Mouse (Mus musculus) C2C12 (cell line): ENCODE measurements around the gene Zgpat.

ENCODE experiments used
- CEBPB ChIP-seq: IDR thresholded peaks from one replicate; pipeline ENCODE4 v1.6.1; 2011; ENCODE audit warnings: low read depth, mild to moderate bottlenecking, control low read depth, moderate library complexity
- CTCF ChIP-seq: IDR thresholded peaks from one replicate; pipeline ENCODE4 v1.5.1; 2011; ENCODE audit not compliant: control insufficient read depth, insufficient read depth, insufficient read length
- FOSL1 ChIP-seq: IDR thresholded peaks from one replicate; pipeline ENCODE4 v1.8.0; 2011; ENCODE audit warnings: mild to moderate bottlenecking, low read length; ENCODE audit not compliant: poor library complexity, insufficient read depth, severe bottlenecking
- MAX ChIP-seq: IDR thresholded peaks from one replicate; pipeline ENCODE4 v1.6.1; 2011; ENCODE audit warnings: mild to moderate bottlenecking, control low read depth
- MYOD1 ChIP-seq: IDR thresholded peaks from one replicate; pipeline ENCODE4 v1.6.1; 2011; ENCODE audit warnings: low read depth; ENCODE audit not compliant: control insufficient read depth, insufficient read length
- MYOG ChIP-seq: IDR thresholded peaks from one replicate; pipeline ENCODE4 v1.6.1; 2011; ENCODE audit not compliant: control insufficient read depth, insufficient read length; ENCODE audit errors: extremely low read depth
- USF1 ChIP-seq: IDR thresholded peaks from one replicate; pipeline ENCODE4 v1.6.1; 2011; ENCODE audit warnings: low read depth, mild to moderate bottlenecking, control low read depth, moderate library complexity

DNA sequence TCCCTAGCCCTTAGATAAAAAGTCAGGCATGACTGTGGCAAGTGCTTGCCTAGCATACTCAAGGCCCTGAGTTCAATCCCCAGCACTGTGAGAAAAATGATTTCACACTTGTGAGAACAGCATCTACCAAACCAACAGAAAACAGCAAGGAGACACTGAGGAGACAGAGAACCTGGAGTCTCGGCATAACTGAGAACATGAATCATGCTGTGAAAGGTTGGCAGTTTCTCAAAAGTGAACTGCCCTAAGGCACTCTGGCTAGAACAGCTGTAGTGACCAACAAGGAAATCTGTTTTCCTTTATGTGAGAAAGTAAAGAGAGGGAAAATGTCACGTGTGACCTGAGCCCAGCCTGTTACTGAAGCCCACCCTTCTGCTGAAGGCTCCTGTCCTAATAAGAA is 48.4 kb downstream of the Zgpat start:
- no peak for TF ChIP-seq CTCF
- TF ChIP-seq MAX, result no peak
- no peak for TF ChIP-seq FOSL1
- no peak for TF ChIP-seq MYOD1
- no peak for TF ChIP-seq USF1
- TF ChIP-seq MYOG, result no peak
- no peak for TF ChIP-seq CEBPB
